Mouse (Mus musculus) limb, embryonic 12.5 days (tissue): Measurements from ENCODE around the gene Sirt3. TPM values are rescaled to one million over a fixed set of nuclear protein-coding genes. Genes with fewer than 3 reads are reported as not detected.
A peak's percentile ranks its signal among the peaks of the same experiment; 100 is the strongest.

ENCODE experiments used
- ATAC-seq: fragments of 200-750 bp; cut with Nextera tagmentation; 2 replicates; pipeline ENCODE4 v1.8.0; 2017; ENCODE audit warnings: low read depth, moderate TSS enrichment; ENCODE audit not compliant: insufficient number of reproducible peaks, insufficient read depth, low FRiP score, low TSS enrichment
- H3K27ac ChIP-seq: fragments of 300-500 bp; sonication (generic); 2 replicates; pipeline ENCODE4 v1.5.1; 2016; ENCODE audit warnings: mild to moderate bottlenecking, moderate library complexity
- H3K27me3 ChIP-seq: fragments of 300-500 bp; sonication (generic); 2 replicates; pipeline ENCODE4 v1.6.1; 2016; ENCODE audit warnings: mild to moderate bottlenecking, moderate library complexity
- H3K36me3 ChIP-seq: fragments of 300-500 bp; sonication (generic); 2 replicates; pipeline ENCODE4 v1.6.1; 2016; ENCODE audit warnings: mild to moderate bottlenecking, moderate library complexity
- H3K4me1 ChIP-seq: fragments of 300-500 bp; sonication (generic); replicated peaks from 2 replicates; pipeline ENCODE4 v1.6.1; 2016
- H3K4me2 ChIP-seq: fragments of 300-500 bp; sonication (generic); 2 replicates; pipeline ENCODE4 v1.6.1; 2016; ENCODE audit warnings: mild to moderate bottlenecking, moderate library complexity
- H3K4me3 ChIP-seq: fragments of 300-500 bp; sonication (generic); replicated peaks from 2 replicates; pipeline ENCODE4 v1.5.1; 2016; ENCODE audit warnings: mild to moderate bottlenecking
- H3K9ac ChIP-seq: fragments of 300-500 bp; sonication (generic); replicated peaks from 2 replicates; pipeline ENCODE4 v1.6.1; 2016; ENCODE audit warnings: mild to moderate bottlenecking, moderate library complexity
- H3K9me3 ChIP-seq: fragments of 300-500 bp; sonication (generic); 2 replicates; pipeline ENCODE4 v1.6.1; 2016; ENCODE audit warnings: mild to moderate bottlenecking, moderate library complexity
- WGBS: fragments of 180-500 bp; shearing (Covaris S2); methylation state at CpG from one replicate; pipeline ENCODE4 v1.1.7; 2016; 5-methylcytosine and 5-hydroxymethylcytosine counted together
- polyA plus RNA-seq: library from polyadenylated mRNA; unstranded; fragments of >200 nt; fragmentation: Nextera tagmentation; extraction: Ambion mirVana; gene quantifications from 2 replicates; pipeline ENCODE4 v1.2.1, GENCODE M21; 2016

Gene Sirt3
- polyA plus RNA-seq, 1 experiment from 2014 or later: 28.3 TPM

DNA sequence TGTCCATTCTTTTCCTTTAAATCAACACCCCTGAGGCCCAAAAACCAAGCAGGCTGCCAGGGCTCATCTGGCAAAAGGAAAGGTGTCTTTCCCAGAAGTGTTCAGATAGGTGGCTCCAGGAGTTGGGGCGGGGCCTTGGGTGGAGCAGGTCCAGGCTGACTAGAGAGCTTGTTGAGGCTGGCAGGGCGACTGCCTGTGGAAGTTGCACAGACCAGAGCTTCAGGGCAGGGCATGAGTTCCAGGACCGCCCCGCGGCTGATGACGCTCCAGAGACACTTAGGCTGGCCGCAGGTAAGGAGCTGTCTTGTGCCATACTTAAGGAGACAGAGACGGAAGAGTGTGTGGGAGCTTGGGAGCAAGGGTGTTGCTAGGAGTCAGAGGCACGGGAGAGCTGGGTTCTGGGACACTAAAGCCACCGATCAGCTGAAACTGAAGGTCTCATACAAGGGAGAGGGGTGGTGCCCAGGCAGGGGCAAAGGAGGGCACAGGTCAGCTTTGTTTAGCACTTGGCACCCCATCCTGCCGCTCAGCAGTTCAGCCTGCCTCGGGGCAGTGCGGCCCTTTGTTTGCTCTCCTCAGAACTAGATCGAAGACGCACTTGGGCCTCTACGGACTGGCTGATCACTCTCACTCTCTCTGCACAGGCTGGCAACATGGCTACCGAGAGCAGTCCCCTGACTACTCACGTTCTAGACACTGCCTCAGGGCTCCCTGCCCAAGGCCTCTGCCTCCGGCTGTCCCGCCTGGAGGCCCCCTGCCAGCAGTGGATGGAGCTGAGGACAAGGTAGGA lies 46.9 kb downstream of the Sirt3 start, which contains the start of gene Urah:
Urah (plus strand) TSS at position 51 of the 790 bp plus-strand sequence.
- H3K27ac ChIP-seq: no peak within 1 kb of the TSS
- WGBS: 43% methylated on average over 20 of the region's 20 CpGs
- ATAC-seq: no peak
- no peak within 1 kb of the TSS for H3K4me2 ChIP-seq
- no peaks in the 10 kb centered on the region for H3K9me3 ChIP-seq
- H3K4me3 ChIP-seq: no peak within 1 kb of the TSS
- H3K9ac ChIP-seq: no peak within 1 kb of the TSS
- H3K4me1 ChIP-seq: no peaks in the 10 kb centered on the region
- H3K36me3 ChIP-seq: no peaks in the 10 kb centered on the region
- H3K27me3 ChIP-seq: peaks cover 20% of the 10 kb centered on the region

DNA sequence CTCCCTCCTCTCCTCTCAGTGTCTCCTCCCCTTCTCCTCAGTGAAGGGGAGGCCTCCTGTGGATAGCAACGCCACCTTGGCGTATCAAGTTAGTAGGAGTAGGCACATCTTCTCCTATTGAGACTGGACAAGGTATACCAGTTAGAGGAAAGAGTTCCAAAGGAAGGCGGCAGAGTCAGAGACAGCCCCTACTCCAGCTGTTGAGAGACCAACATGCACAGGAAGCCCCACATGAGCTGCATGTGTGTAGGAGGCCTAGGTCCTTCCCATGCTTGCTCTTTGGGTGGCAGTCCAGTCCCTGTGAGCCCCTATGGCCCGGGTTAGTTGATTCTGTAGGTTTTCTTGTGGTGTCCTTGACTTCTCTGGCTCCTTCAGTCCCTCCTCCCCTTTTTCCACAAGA lies 48.8 kb downstream of the Sirt3 start:
- H3K9ac ChIP-seq: no peak overlapping the region
- no peak overlapping the region for H3K4me2 ChIP-seq
- 72% methylated on average over 4 of the region's 4 CpGs for WGBS
- no peaks in the 10 kb centered on the region for H3K36me3 ChIP-seq
- H3K9me3 ChIP-seq: no peaks in the 10 kb centered on the region
- H3K4me1 ChIP-seq: no peaks in the 10 kb centered on the region
- no peak overlapping the region for H3K4me3 ChIP-seq
- no peak overlapping the region for H3K27ac ChIP-seq
- no peak for ATAC-seq
- peaks cover 3% of the 10 kb centered on the region; the same call in 1 of the 2 replicates for H3K27me3 ChIP-seq

DNA sequence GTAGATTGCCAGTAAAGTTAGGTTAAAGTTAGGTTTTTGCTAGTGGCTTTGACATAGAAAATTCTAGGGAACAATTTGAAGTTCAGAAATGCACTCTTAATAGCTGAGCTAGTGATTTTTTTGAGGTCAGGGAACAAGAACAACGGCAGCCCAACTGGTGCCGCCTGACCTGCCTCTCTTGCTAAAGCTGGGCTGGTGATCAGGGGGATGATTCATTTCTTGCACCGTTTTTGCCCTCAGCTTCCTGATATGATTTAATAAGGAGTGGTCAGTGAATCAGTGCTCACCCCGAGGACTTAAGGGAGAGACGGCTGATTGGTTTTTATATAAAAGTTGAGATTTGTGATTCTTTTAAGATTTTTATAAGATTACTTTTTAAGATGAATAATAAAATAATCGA lies 50.7 kb downstream of the Sirt3 start:
- Histone ChIP-seq H3K4me3 (no peak overlapping the region), H3K9ac (no peak overlapping the region), H3K9me3 (no peaks in the 10 kb centered on the region), H3K4me2 (no peak overlapping the region), H3K4me1 (no peaks in the 10 kb centered on the region), H3K27me3 (no peaks in the 10 kb centered on the region), H3K36me3 (no peaks in the 10 kb centered on the region), H3K27ac (no peak overlapping the region)
- 76% methylated on average over 6 of the region's 6 CpGs for WGBS
- no peak for ATAC-seq

DNA sequence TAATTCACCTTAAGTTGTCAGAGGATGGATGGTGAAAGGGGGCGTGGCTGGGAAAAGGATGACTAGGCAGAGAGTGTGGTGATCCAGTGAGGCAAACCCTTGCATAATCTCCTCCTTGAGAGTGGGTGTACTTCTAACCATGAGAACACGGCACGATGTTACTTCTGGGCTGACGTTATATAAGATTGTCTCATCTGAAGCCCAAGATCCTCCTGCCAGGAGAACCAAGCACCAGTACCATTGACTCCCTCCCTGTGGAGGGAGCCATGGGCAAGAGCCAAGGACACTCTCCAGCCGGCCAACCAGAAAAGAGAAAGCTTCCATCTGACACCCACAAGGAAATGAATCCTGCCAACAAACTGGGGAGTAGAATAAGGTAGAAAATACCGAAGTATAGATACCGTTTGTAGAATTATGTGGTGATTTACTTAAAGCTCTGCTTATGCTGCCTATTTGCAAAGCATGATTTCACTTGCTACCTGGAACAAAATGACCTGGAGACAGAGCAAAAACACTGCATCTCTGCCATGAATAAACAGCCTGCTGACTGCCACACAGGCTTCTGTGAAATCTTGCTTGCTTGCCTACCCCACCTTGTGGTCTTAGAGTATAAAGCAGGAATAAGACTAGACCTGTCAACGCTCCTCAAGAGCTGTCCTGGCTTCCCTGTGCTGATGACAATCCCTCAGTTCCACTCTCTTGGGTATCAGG lies 53.8 kb downstream of the Sirt3 start:
- peaks cover 3% of the 10 kb centered on the region; the same call in 1 of the 2 replicates for H3K27me3 ChIP-seq
- no peaks in the 10 kb centered on the region for H3K36me3 ChIP-seq
- H3K9me3 ChIP-seq: no peaks in the 10 kb centered on the region
- H3K9ac ChIP-seq: no peak overlapping the region
- H3K27ac ChIP-seq: no peak overlapping the region
- ATAC-seq: no peak
- H3K4me2 ChIP-seq: no peak overlapping the region
- WGBS: 45% methylated on average over 8 of the region's 8 CpGs
- no peaks in the 10 kb centered on the region for H3K4me1 ChIP-seq
- no peak overlapping the region for H3K4me3 ChIP-seq

DNA sequence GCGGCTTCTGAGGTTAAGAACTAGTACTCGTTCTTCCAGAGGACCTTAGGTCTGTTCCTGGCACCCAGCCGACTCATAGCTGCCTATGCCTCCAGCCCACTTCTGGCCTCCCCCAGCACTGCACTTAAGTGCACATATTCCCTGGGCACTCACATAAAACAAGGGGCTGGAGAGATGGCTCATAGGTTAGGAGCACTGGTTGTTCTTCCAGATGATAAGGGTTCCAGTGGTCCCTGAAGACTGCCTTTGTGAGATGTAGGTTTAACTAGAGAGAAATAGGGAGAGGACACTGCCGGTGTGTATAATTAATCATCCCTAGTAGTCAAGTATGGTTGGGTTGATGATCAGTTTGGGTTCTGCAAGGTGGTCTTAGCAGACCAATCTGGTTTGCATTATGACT lies 59.4 kb downstream of the Sirt3 start:
- Histone ChIP-seq H3K4me2 (no peak overlapping the region), H3K27ac (no peak overlapping the region), H3K9me3 (no peaks in the 10 kb centered on the region), H3K36me3 (no peaks in the 10 kb centered on the region), H3K27me3 (peaks cover 3% of the 10 kb centered on the region; the same call in 1 of the 2 replicates), H3K9ac (no peak overlapping the region), H3K4me1 (no peaks in the 10 kb centered on the region; the same call in 1 of the 2 replicates), H3K4me3 (no peak overlapping the region)
- ATAC-seq: no peak
- 92% methylated on average over 4 of the region's 4 CpGs for WGBS

DNA sequence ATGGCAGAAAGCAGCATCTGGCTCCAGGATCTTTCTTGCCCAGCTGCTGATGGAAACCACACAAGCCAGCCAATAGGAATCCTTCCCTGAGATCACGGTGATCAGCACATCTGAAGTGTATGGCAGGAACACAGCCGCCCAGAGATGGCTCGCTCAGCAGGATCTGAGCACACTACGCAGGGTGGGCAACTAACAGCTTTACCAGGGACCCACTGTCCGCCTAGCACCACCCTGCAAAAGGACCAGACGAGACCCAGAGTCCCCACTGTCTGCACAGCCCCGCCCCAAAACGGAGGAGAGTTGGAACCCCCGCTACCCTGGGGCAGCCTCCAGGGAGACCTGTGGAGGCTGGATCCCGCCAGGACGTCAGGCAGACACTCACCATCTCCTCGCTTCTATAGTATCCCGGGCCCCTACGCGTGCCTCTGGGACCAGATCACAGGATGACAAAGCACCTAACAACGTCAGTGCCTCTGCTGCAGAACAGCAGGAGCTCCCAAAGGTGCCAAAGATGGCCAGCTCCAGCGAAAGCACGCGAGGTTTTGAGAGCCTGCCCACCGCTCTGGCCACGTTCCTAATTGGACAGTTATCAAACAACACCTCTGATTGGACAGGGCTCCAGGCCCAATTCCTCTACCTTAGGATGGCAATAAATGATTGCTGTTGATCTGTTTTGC lies 60.3 kb downstream of the Sirt3 start, which contains the start of gene Zfp941:
Zfp941 (minus strand) TSS at position 526 of the 677 bp plus-strand sequence.
- 1% methylated on average over 21 of the region's 21 CpGs for WGBS
- ATAC-seq: peak; percentile 71
- H3K36me3 ChIP-seq: no peaks in the 10 kb centered on the region
- peak within 1 kb of the TSS; percentile 70 for H3K4me2 ChIP-seq
- no peaks in the 10 kb centered on the region; the same call in 1 of the 2 replicates for H3K4me1 ChIP-seq
- no peaks in the 10 kb centered on the region for H3K9me3 ChIP-seq
- H3K9ac ChIP-seq: peak within 1 kb of the TSS; percentile 44
- no peak within 1 kb of the TSS for H3K27ac ChIP-seq
- peaks cover 3% of the 10 kb centered on the region; the same call in 1 of the 2 replicates for H3K27me3 ChIP-seq
- peak within 1 kb of the TSS; percentile 56 for H3K4me3 ChIP-seq

DNA sequence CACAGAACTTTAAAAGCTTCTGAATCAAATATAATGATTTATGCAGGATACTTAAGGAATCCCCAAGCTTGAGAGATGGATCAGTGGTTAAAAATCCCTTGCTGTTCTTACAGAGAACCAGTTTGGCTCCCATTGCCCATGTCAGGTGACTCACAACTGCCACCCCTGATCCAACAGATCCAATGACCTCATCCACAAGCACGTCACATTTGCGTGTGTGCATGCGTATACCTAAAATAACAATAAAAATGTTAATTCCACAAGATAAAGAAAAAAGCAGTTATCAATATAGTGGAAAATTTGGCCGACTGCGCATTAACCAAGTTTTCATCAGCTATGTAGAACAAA lies 60.8 kb downstream of the Sirt3 start:
- Histone ChIP-seq H3K9me3 (no peaks in the 10 kb centered on the region), H3K27me3 (peaks cover 3% of the 10 kb centered on the region; the same call in 1 of the 2 replicates), H3K36me3 (no peaks in the 10 kb centered on the region), H3K27ac (no peak overlapping the region), H3K4me1 (no peaks in the 10 kb centered on the region; the same call in 1 of the 2 replicates), H3K9ac (peak overlapping the region; percentile 44; the same call in 1 of the 2 replicates), H3K4me2 (peak overlapping the region; percentile 70), H3K4me3 (peak overlapping the region; percentile 56)
- 45% methylated on average over 5 of the region's 5 CpGs for WGBS
- no peak for ATAC-seq

DNA sequence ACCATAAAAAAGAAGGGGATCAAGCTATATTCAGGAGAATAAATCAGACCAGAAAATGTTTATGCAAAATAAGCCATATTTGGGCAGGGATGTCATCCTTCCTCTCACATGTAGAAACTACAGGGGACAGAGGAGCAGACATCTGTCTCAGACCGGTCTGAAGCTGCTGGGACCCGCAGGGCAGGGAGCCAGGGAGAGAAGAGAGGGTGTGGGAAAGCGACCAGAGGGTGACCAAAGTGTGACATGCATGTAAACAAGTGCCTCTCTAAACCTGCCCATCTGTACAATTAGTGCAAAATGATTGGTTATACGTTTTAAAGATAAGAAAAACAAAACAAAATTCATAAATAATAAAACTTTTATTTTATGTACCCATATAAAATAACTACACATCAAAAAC lies 61.9 kb downstream of the Sirt3 start:
- peaks cover 3% of the 10 kb centered on the region; the same call in 1 of the 2 replicates for H3K27me3 ChIP-seq
- H3K36me3 ChIP-seq: no peaks in the 10 kb centered on the region
- WGBS: 81% methylated on average over 4 of the region's 4 CpGs
- H3K27ac ChIP-seq: no peak overlapping the region
- no peaks in the 10 kb centered on the region for H3K9me3 ChIP-seq
- H3K4me2 ChIP-seq: no peak overlapping the region
- H3K4me3 ChIP-seq: no peak overlapping the region
- no peaks in the 10 kb centered on the region; the same call in 1 of the 2 replicates for H3K4me1 ChIP-seq
- ATAC-seq: no peak
- H3K9ac ChIP-seq: no peak overlapping the region

Other genes with a start within 250 kb of the Sirt3 start
- not detected in 2 replicates for gene Olfr53, start 235.9 kb downstream of the Sirt3 start, polyA plus RNA-seq
- gene Olfr539, start 222.4 kb downstream of the Sirt3 start, polyA plus RNA-seq: not detected in 2 replicates
- not detected in 2 replicates for gene Olfr45, start 200.4 kb downstream of the Sirt3 start, polyA plus RNA-seq
- gene Olfr541, start 185.0 kb downstream of the Sirt3 start, polyA plus RNA-seq: not detected in 2 replicates
- not detected in 2 replicates for gene Cyp2e1, start 118.6 kb downstream of the Sirt3 start, polyA plus RNA-seq
- 0.69 and 1.4 TPM in 2 replicates for gene Syce1, start 94.5 kb downstream of the Sirt3 start, polyA plus RNA-seq
- gene Zfp941, start 60.1 kb downstream of the Sirt3 start, polyA plus RNA-seq: 3.0 TPM in 2 replicates
- 0.33 and 1.3 TPM in 2 replicates for gene Urah, start 47.3 kb downstream of the Sirt3 start, polyA plus RNA-seq
- not detected in 2 replicates for gene Scgb1c1, start 36.8 kb downstream of the Sirt3 start, polyA plus RNA-seq
- gene Odf3, start 34.5 kb downstream of the Sirt3 start, polyA plus RNA-seq: not detected in 2 replicates
- 0.23 TPM in 1 of 2 replicates, not detected in the other for gene Gm45785, start 26.0 kb downstream of the Sirt3 start, polyA plus RNA-seq
- 53.0 and 60.3 TPM in 2 replicates for gene Ric8a, start 25.4 kb downstream of the Sirt3 start, polyA plus RNA-seq
- 38.3 and 38.9 TPM in 2 replicates for gene Bet1l, start 24.7 kb downstream of the Sirt3 start, polyA plus RNA-seq
- gene Psmd13, start 341 bp downstream of the Sirt3 start, polyA plus RNA-seq: 271 and 302 TPM in 2 replicates
- gene Cox8b, start 18.1 kb upstream of the Sirt3 start, polyA plus RNA-seq: 1.9 and 2.7 TPM in 2 replicates
- gene Nlrp6, start 38.6 kb upstream of the Sirt3 start, polyA plus RNA-seq: not detected in 2 replicates
- gene Pgghg, start 59.1 kb upstream of the Sirt3 start, polyA plus RNA-seq: 18.9 and 21.5 TPM in 2 replicates
- gene Ifitm5, start 68.0 kb upstream of the Sirt3 start, polyA plus RNA-seq: 5.6 and 6.1 TPM in 2 replicates
- gene Gm45717, start 73.6 kb upstream of the Sirt3 start, polyA plus RNA-seq: not detected in 2 replicates
- 941 and 1,046 TPM in 2 replicates for gene Ifitm2, start 73.7 kb upstream of the Sirt3 start, polyA plus RNA-seq
- gene Ifitm1, start 84.9 kb upstream of the Sirt3 start, polyA plus RNA-seq: 77.8 and 78.8 TPM in 2 replicates
- 56.5 and 68.6 TPM in 2 replicates for gene Ifitm3, start 128.5 kb upstream of the Sirt3 start, polyA plus RNA-seq
- gene Ifitm6, start 135.6 kb upstream of the Sirt3 start, polyA plus RNA-seq: not detected in 2 replicates
- gene Gm17387, start 146.8 kb upstream of the Sirt3 start, polyA plus RNA-seq: not detected in 2 replicates
- gene B4galnt4, start 178.8 kb upstream of the Sirt3 start, polyA plus RNA-seq: 37.3 and 40.1 TPM in 2 replicates
- 14.6 and 14.9 TPM in 2 replicates for gene Pkp3, start 195.9 kb upstream of the Sirt3 start, polyA plus RNA-seq
- 2.2 and 2.5 TPM in 2 replicates for gene Sigirr, start 218.3 kb upstream of the Sirt3 start, polyA plus RNA-seq
- 1.6 and 2.0 TPM in 2 replicates for gene Ano9, start 235.5 kb upstream of the Sirt3 start, polyA plus RNA-seq
- gene Ptdss2, start 240.1 kb upstream of the Sirt3 start, polyA plus RNA-seq: 76.0 and 76.7 TPM in 2 replicates